Mouse (Mus musculus) layer of hippocampus, postnatal 36 days (tissue): ENCODE measurements around the gene H2afx. TPM values are rescaled to one million over a fixed set of nuclear protein-coding genes. Genes with fewer than 3 reads are reported as not detected.

ENCODE experiments used
- DNase-seq, 2 experiments: peaks; one replicate each; pipeline ENCODE4 v3.0.0; 2022
- microRNA-seq, 2 experiments: library from miRNA; unstranded; fragments of <30 nt; microRNA quantifications; one replicate each; pipeline ENCODE4 v1.2.0; 2021
- total RNA-seq, 2 experiments: library from RNA; stranded (reverse); gene quantifications; 2 replicates each; pipeline ENCODE4 v1.2.3; 2021

Gene H2afx
- total RNA-seq, 2 experiments from 2014 or later, result 43.4 to 49.9 TPM

- DNase-seq, result no peak
These were observed 50.1 kb downstream of the H2afx start for GRCm38 (mm10) chr9:44384596-44384995.

Small RNA genes lying within 50 kb of the gene (microRNA-seq; reads per million reads assigned to microRNA genes)
- 0 reads per million in 2 experiments for gene Gm44335

Other genes starting within 250 kb of the H2afx start
- 1 to 10 TPM in 1 of 2 experiments, under 1 TPM in 1; 0.17 to 2.5 TPM for gene Mfrp, start 233.0 kb upstream of the H2afx start, total RNA-seq
- gene C1qtnf5, start 227.4 kb upstream of the H2afx start, total RNA-seq, result 10 to 100 TPM; 17.0 to 17.6 TPM
- under 1 TPM; 0.35 to 0.61 TPM for gene Gm49380, start 221.2 kb upstream of the H2afx start, total RNA-seq
- 10 to 100 TPM; 28.4 to 28.6 TPM for gene Rnf26, start 221.2 kb upstream of the H2afx start, total RNA-seq
- 10 to 100 TPM; 15.6 to 18.8 TPM for gene Mcam, start 200.2 kb upstream of the H2afx start, total RNA-seq
- gene Cbl, start 100.6 kb upstream of the H2afx start, total RNA-seq, result 10 to 100 TPM; 65.2 to 70.5 TPM
- 1 to 10 TPM; 1.3 to 2.4 TPM for gene Ccdc153, start 94.0 kb upstream of the H2afx start, total RNA-seq
- gene Pdzd3, start 83.2 kb upstream of the H2afx start, total RNA-seq, result 1 to 10 TPM; 1.4 to 1.8 TPM
- gene Nlrx1, start 66.1 kb upstream of the H2afx start, total RNA-seq, result 10 to 100 TPM; 13.5 TPM
- gene Abcg4, start 46.1 kb upstream of the H2afx start, total RNA-seq, result 10 to 100 TPM; 63.6 to 73.1 TPM
- 10 to 100 TPM; 27.4 to 30.1 TPM for gene Hinfp, start 29.0 kb upstream of the H2afx start, total RNA-seq
- gene C2cd2l, start 14.4 kb upstream of the H2afx start, total RNA-seq, result 100 to 1,000 TPM; 184 to 198 TPM
- gene Dpagt1, start 8.7 kb upstream of the H2afx start, total RNA-seq, result 10 to 100 TPM; 14.5 to 15.9 TPM
- 10 to 100 TPM; 22.3 to 24.2 TPM for gene Hmbs, start 9.5 kb downstream of the H2afx start, total RNA-seq
- gene Vps11, start 27.0 kb downstream of the H2afx start, total RNA-seq, result 10 to 100 TPM; 50.9 to 52.1 TPM
- 100 to 1,000 TPM; 136 to 157 TPM for gene Hyou1, start 44.8 kb downstream of the H2afx start, total RNA-seq
- gene Slc37a4, start 62.2 kb downstream of the H2afx start, total RNA-seq, result 10 to 100 TPM; 27.9 to 30.2 TPM
- 100 to 1,000 TPM; 660 to 671 TPM for gene Rps25, start 72.4 kb downstream of the H2afx start, total RNA-seq
- gene Trappc4, start 72.9 kb downstream of the H2afx start, total RNA-seq, result 10 to 100 TPM; 64.3 to 79.1 TPM
- gene Ccdc84, start 83.9 kb downstream of the H2afx start, total RNA-seq, result 10 to 100 TPM; 23.0 to 28.7 TPM
- not detected for gene Foxr1, start 106.4 kb downstream of the H2afx start, total RNA-seq
- gene Upk2, start 120.3 kb downstream of the H2afx start, total RNA-seq, result not detected
- 10 to 100 TPM; 70.9 to 75.7 TPM for gene Bcl9l, start 148.1 kb downstream of the H2afx start, total RNA-seq
- not detected for gene Cxcr5, start 227.2 kb downstream of the H2afx start, total RNA-seq